Mouse (Mus musculus) macrophage (primary cell): ENCODE data around the gene Prn. TPM values are rescaled to one million over a fixed set of nuclear protein-coding genes. Genes with fewer than 3 reads are reported as not detected.

Source experiments
- H3K27ac ChIP-seq: fragments of 350-480 bp; formaldehyde crosslinking; 2 replicates; pipeline ENCODE4 v1.9.0; 2021
- H3K36me3 ChIP-seq: fragments of 350-480 bp; formaldehyde crosslinking; 2 replicates; pipeline ENCODE4 v1.9.0; 2021; ENCODE audit errors: inconsistent target
- H3K4me3 ChIP-seq: fragments of 350-480 bp; formaldehyde crosslinking; 2 replicates; pipeline ENCODE4 v1.9.0; 2021; ENCODE audit errors: inconsistent target
- H3K79me2 ChIP-seq: fragments of 350-480 bp; formaldehyde crosslinking; 2 replicates; pipeline ENCODE4 v1.9.0; 2021; ENCODE audit errors: inconsistent target
- WGBS: methylation state at CpG from one replicate; pipeline ENCODE4 v1.1.7; 2026; ENCODE audit warnings: inconsistent platforms; ENCODE audit not compliant: missing documents; 5-methylcytosine and 5-hydroxymethylcytosine counted together
- polyA plus RNA-seq: library from polyadenylated mRNA; stranded (reverse); fragments of 250-400 nt; gene quantifications from 3 replicates; pipeline ENCODE4 v1.2.4, GENCODE M21; 2018; ENCODE audit warnings: inconsistent platforms

Gene Prn
- polyA plus RNA-seq, 1 experiment from 2014 or later: not detected

GRCm38 (mm10) chr2:131982546-131983196 is 72.9 kb downstream of the Prn start:
- Histone ChIP-seq H3K4me3 (no peak overlapping the region), H3K27ac (no peak overlapping the region), H3K36me3 (no peaks in the 10 kb centered on the region), H3K79me2 (no peaks in the 10 kb centered on the region)
- WGBS: 10% methylated on average over 6 of the region's 6 CpGs

DNA sequence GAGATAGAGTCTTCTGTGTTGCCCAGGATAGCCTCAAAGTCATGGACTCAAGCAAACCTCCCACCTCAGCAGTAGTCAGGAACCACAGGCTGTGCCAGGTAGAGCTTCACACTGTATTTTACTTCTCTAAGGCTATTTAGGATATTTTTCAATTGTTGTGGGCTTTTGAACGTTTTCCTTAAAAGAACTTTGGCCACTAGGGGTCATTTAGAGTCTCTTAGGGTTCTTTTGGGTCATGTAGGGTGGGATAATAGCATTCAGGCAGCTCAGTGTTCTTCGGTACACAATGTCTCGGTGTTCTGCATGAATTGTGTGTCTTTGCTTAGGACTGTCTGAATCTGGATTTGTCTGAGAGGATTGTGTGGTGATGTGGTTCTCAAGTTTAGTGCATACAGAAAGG is 78.2 kb downstream of the Prn start:
- H3K4me3 ChIP-seq: no peak overlapping the region
- H3K36me3 ChIP-seq: no peaks in the 10 kb centered on the region
- H3K27ac ChIP-seq: no peak overlapping the region
- no peaks in the 10 kb centered on the region for H3K79me2 ChIP-seq
- 32% methylated on average over 3 of the region's 3 CpGs for WGBS

DNA sequence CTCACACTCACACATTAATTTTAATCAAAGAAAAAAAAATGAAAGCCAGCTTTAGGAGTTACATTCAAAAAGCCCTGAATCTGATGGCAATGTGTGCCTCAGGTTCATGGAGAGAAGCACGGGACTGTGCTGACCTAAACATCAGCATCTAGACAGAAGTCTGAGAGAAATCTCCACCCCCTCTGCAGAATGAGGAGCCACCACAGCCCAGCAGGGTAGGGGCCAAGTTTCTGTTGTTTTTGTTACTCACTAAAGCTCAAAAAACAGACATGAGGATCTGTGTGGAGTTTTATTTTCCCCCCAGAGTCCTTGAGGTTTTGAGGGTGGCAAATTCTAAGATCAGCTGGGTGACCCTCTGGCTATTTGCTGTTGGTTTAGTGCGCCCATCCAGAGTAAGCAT is 78.8 kb downstream of the Prn start:
- 43% methylated on average over 2 of the region's 2 CpGs for WGBS
- peaks cover 3% of the 10 kb centered on the region; the same call in 1 of the 2 replicates for H3K36me3 ChIP-seq

DNA sequence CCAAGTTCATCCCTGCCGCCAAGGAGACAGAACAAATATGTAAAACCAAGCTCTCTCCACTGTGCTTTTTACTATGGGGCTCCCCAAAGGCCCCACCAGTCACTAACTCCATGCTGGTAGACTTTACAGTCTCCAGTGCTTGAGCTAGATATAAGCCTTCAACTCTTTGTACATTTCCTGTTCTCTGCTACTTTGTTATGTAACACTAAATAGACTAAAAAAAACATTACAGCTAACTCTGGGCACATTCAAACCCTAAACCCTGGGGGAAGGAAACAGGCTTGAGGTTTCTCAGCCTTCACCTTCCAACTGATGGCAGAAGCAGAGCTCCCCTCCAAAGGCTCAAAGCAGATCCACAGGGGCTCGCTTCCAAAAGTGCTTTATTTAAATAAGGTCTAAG is 82.7 kb downstream of the Prn start:
- Histone ChIP-seq H3K4me3 (no peak overlapping the region), H3K36me3 (peaks cover 38% of the 10 kb centered on the region), H3K79me2 (peaks cover 7% of the 10 kb centered on the region; the same call in 1 of the 2 replicates), H3K27ac (no peak overlapping the region)
- 24% methylated on average over 2 of the region's 2 CpGs for WGBS

More for the DNA sequence above, 78.8 kb downstream of the Prn start:
- Histone ChIP-seq H3K4me3 (no peak overlapping the region), H3K27ac (no peak overlapping the region), H3K79me2 (no peaks in the 10 kb centered on the region)

GRCm38 (mm10) chr2:131993151-131993550 is 83.4 kb downstream of the Prn start:
- peaks cover 7% of the 10 kb centered on the region; the same call in 1 of the 2 replicates for H3K79me2 ChIP-seq
- H3K36me3 ChIP-seq: peaks cover 45% of the 10 kb centered on the region
- no peak overlapping the region for H3K27ac ChIP-seq
- no peak overlapping the region for H3K4me3 ChIP-seq
- WGBS: 91% methylated on average over 4 of the region's 4 CpGs

- Histone ChIP-seq H3K36me3 (peaks cover 49% of the 10 kb centered on the region), H3K27ac (no peak overlapping the region), H3K4me3 (no peak overlapping the region), H3K79me2 (peaks cover 7% of the 10 kb centered on the region; the same call in 1 of the 2 replicates)
- 92% methylated on average over 9 of the region's 14 CpGs for WGBS
Measured at GRCm38 (mm10) chr2:131993563-131994088, 83.9 kb downstream of the Prn start.

DNA sequence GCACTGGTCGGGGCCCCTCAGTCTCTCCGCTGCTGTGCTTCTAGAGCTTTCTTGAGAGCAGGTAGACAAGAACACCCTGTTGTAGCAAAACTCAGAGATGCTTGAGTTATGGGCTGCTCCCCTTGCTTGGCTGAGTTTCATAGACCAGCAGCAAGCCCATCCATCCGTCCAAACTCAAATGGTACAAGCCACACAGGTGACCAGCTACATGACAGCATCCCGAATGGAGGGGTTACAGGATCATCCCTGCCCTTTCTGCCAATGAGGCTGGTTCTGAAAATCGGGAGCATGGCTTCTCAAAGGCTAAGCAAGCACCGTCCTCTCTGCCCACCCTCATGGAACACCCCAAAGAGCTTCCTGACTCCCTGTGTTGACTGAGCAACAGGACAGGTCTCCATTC is 85.2 kb downstream of the Prn start:
- no peak overlapping the region for H3K27ac ChIP-seq
- peaks cover 7% of the 10 kb centered on the region; the same call in 1 of the 2 replicates for H3K79me2 ChIP-seq
- H3K4me3 ChIP-seq: no peak overlapping the region
- peaks cover 58% of the 10 kb centered on the region for H3K36me3 ChIP-seq
- WGBS: 97% methylated on average over 6 of the region's 6 CpGs

- Histone ChIP-seq H3K36me3 (peaks cover 66% of the 10 kb centered on the region), H3K27ac (no peak overlapping the region), H3K4me3 (no peak overlapping the region), H3K79me2 (peaks cover 7% of the 10 kb centered on the region; the same call in 1 of the 2 replicates)
- WGBS: 43% methylated on average over 12 of the region's 12 CpGs
Measured at GRCm38 (mm10) chr2:131995742-131996141, 86.0 kb downstream of the Prn start.

DNA sequence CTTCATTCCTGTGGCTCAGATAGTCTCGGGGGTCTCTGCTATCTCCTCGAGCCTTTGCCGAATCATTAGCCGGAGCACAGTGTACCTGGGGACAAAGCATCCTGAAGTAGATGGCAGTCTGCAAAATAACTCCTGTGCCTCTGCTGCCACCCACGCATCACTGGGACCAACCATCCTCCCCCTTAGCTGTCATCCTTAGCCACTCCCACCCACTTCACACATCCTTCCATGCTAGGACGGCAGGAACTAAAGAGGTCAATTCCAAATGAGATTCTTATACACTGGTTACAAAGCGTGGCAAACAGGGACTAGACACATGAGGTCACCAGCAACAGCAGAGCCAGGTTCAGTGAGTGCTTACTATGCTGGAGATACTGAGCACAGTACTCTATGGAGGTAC is 86.6 kb downstream of the Prn start:
- 87% methylated on average over 7 of the region's 7 CpGs for WGBS
- Histone ChIP-seq H3K4me3 (no peak overlapping the region), H3K27ac (no peak overlapping the region), H3K36me3 (peaks cover 72% of the 10 kb centered on the region), H3K79me2 (peaks cover 7% of the 10 kb centered on the region; the same call in 1 of the 2 replicates)

DNA sequence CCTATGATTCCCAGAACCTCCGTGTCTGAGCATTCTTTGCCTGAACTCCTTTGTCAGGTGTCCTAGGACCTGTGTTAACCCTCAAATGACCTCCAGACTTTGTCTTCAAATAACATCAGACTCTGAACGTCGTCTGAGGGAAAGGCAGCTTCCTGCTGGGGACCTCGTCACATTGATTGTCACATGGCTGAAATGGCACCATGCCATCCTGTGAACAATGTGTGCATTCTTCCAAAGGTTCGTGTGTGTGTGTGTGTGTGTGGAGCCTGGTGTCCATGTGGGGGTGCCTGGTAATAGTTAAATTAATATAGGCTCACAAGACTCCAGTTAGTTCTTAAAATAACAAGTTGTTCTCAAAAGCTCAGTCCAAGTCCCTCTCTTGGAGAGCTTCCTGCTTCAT is 87.6 kb downstream of the Prn start:
- no peak overlapping the region for H3K4me3 ChIP-seq
- peaks cover 7% of the 10 kb centered on the region; the same call in 1 of the 2 replicates for H3K79me2 ChIP-seq
- H3K36me3 ChIP-seq: peaks cover 82% of the 10 kb centered on the region
- no peak overlapping the region for H3K27ac ChIP-seq
- WGBS: 45% methylated on average over 5 of the region's 5 CpGs

GRCm38 (mm10) chr2:132001696-132002334 is 92.1 kb downstream of the Prn start:
- Histone ChIP-seq H3K36me3 (peaks cover 85% of the 10 kb centered on the region), H3K79me2 (peaks cover 11% of the 10 kb centered on the region; the same call in 1 of the 2 replicates), H3K27ac (no peak overlapping the region), H3K4me3 (no peak overlapping the region)
- WGBS: 97% methylated on average over 13 of the region's 13 CpGs

DNA sequence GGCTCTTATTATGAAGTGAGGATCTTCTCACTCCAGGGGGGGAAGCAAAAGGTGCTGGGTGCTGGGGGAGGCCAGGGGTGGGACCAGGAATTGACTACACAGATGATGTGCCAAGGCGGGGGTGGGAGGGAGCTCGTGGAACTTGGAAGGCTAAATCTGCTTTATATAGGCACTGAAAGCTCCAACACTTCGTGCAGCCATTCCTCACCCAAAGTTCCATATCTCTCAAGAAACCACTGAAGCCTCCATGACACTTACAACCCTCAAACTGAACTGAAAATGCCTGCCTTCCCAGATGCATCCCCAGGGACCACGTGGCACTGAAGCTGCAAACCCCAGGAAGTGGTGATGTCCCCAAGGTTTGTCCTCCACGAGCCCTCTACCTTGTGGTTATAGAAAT is 94.2 kb downstream of the Prn start:
- Histone ChIP-seq H3K36me3 (peaks cover 74% of the 10 kb centered on the region), H3K27ac (no peak overlapping the region), H3K4me3 (no peak overlapping the region), H3K79me2 (peaks cover 11% of the 10 kb centered on the region; the same call in 1 of the 2 replicates)
- 80% methylated on average over 5 of the region's 5 CpGs for WGBS

GRCm38 (mm10) chr2:132004495-132005136 is 94.9 kb downstream of the Prn start:
- whole genome bisulfite sequencing: 96% methylated on average over 8 of the region's 9 CpGs
- Histone ChIP-seq H3K36me3 (peaks cover 75% of the 10 kb centered on the region), H3K27ac (0 out of 2 replicates have a peak overlapping the region, but pooled peaks have one; percentile 92)

DNA sequence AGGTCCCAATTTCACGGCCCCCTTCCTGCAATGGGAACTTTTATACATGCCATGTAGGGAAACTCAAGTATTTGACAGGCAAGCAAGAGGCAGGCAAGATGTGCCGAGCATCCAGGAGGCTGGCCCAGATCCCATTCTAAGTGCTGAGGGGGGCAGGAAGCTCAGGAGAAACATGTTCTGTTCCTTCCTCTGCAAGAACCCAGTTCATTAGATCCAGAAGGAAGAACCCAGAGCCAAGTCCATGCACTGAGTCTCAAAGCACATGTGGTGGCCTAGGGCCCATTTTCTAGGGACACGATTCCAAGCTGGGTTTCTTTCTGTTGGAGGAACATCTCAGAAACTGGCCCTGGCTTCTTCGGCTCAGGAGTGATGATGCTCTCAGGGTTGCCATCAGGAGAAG is 95.7 kb downstream of the Prn start:
- peaks cover 75% of the 10 kb centered on the region for H3K36me3 ChIP-seq
- H3K4me3 ChIP-seq: no peak overlapping the region
- H3K27ac ChIP-seq: peak overlapping the region; percentile 92
- 98% methylated on average over 4 of the region's 4 CpGs for WGBS
- H3K79me2 ChIP-seq: peaks cover 21% of the 10 kb centered on the region; the same call in 1 of the 2 replicates

More at GRCm38 (mm10) chr2:132004495-132005136, 94.9 kb downstream of the Prn start:
- no peak overlapping the region for H3K4me3 ChIP-seq
- H3K79me2 ChIP-seq: peaks cover 16% of the 10 kb centered on the region; the same call in 1 of the 2 replicates
